Mouse (Mus musculus) liver, embryonic 15.5 days (tissue): ENCODE measurements around the gene Plod1. TPM values are rescaled to one million over a fixed set of nuclear protein-coding genes. Genes with fewer than 3 reads are reported as not detected.

Experiments
- ATAC-seq: fragments of 200-750 bp; cut with Nextera tagmentation; 2 replicates; pipeline ENCODE4 v1.8.0; 2017; ENCODE audit warnings: moderate number of reproducible peaks, mild to moderate bottlenecking, moderate library complexity; ENCODE audit not compliant: insufficient read depth
- H3K27ac ChIP-seq: fragments of 300-500 bp; sonication (generic); replicated peaks from 2 replicates; pipeline ENCODE4 v1.5.1; 2015; ENCODE audit warnings: mild to moderate bottlenecking, inconsistent platforms
- H3K27me3 ChIP-seq: fragments of 300-500 bp; sonication (generic); 2 replicates; pipeline ENCODE4 v1.6.1; 2015; ENCODE audit warnings: mild to moderate bottlenecking, inconsistent platforms
- H3K36me3 ChIP-seq: fragments of 300-500 bp; sonication (generic); replicated peaks from 2 replicates; pipeline ENCODE4 v1.6.1; 2015; ENCODE audit warnings: moderate library complexity, mild to moderate bottlenecking, inconsistent platforms
- H3K4me1 ChIP-seq: fragments of 300-500 bp; sonication (generic); replicated peaks from 2 replicates; pipeline ENCODE4 v1.6.1; 2015; ENCODE audit warnings: inconsistent platforms
- H3K4me2 ChIP-seq: fragments of 300-500 bp; sonication (generic); 2 replicates; pipeline ENCODE4 v1.6.1; 2015; ENCODE audit warnings: moderate library complexity, mild to moderate bottlenecking, inconsistent platforms
- H3K4me3 ChIP-seq: fragments of 300-500 bp; sonication (generic); replicated peaks from 2 replicates; pipeline ENCODE4 v1.5.1; 2015; ENCODE audit warnings: mild to moderate bottlenecking, inconsistent platforms
- H3K9ac ChIP-seq: fragments of 300-500 bp; sonication (generic); 2 replicates; pipeline ENCODE4 v1.6.1; 2015; ENCODE audit warnings: moderate library complexity, mild to moderate bottlenecking, inconsistent platforms
- H3K9me3 ChIP-seq: fragments of 300-500 bp; sonication (generic); replicated peaks from 2 replicates; pipeline ENCODE4 v1.6.1; 2016; ENCODE audit warnings: inconsistent platforms
- WGBS: fragments of 180-500 bp; shearing (Covaris S2); methylation state at CpG from one replicate; pipeline ENCODE4 v1.1.7; 2015; ENCODE audit warnings: mixed read lengths; ENCODE audit not compliant: insufficient replicate concordance; 5-methylcytosine and 5-hydroxymethylcytosine counted together
- polyA plus RNA-seq: library from polyadenylated mRNA; unstranded; fragments of >200 nt; fragmentation: Nextera tagmentation; extraction: Ambion mirVana; gene quantifications from 2 replicates; pipeline ENCODE4 v1.2.1, GENCODE M21; 2015

Plod1 gene
- polyA plus RNA-seq, 1 experiment from 2014 or later: 29.0 TPM

DNA sequence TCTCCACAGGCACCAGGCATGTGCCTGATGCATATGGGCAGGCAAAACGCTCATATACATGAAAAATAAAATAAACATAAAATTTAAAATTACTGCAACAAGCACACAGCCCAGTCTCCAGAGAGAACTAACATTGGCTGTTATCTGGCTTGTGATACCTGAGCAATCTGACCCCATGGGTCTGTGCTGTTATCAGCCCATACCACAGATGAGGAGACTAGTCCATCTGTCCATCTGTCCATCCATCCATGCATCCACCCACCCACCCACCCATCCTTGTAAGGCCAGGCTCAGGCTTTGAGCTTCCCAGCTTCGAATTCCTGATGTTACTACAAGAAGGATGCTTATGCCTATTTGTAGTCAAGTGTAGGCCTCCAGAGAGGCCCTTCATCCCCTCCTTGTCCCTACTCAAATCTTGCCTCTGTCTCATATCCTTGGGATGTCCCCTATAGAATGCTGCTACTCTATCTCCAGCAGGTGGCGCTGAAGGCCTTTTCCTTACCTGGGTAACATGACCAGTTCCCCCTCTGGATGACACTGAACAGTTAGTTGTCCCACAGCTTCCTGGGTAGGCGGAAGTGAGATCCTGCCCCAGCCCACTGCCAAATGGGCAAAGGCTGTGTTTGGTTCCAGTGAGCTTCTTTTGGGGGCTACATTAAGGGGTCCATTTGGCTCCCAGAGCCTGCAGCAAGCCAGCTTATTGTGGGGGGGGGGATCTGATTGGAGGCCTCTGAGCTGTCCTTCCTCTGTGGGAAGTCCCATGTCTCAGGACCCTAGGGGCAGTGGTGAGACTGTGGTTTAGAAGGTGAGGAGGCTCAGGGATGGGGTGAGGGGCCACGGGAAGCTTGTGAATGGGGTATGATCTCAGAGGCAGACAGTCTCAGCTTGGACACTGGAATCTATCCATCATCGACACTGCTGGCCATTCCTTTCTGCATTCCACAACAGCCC lies 23.6 kb upstream of the Plod1 start:
- 28% methylated on average over 6 of the region's 6 CpGs for WGBS
- no peaks in the 10 kb centered on the region for H3K27me3 ChIP-seq
- no peak overlapping the region for H3K9ac ChIP-seq
- 0 out of 2 replicates have a peak, but pooled peaks have one; percentile 14 for ATAC-seq
- no peak overlapping the region for H3K4me3 ChIP-seq
- no peaks in the 10 kb centered on the region for H3K9me3 ChIP-seq
- no peaks in the 10 kb centered on the region for H3K4me1 ChIP-seq
- no peak overlapping the region for H3K27ac ChIP-seq
- no peak overlapping the region for H3K4me2 ChIP-seq
- no peaks in the 10 kb centered on the region for H3K36me3 ChIP-seq

DNA sequence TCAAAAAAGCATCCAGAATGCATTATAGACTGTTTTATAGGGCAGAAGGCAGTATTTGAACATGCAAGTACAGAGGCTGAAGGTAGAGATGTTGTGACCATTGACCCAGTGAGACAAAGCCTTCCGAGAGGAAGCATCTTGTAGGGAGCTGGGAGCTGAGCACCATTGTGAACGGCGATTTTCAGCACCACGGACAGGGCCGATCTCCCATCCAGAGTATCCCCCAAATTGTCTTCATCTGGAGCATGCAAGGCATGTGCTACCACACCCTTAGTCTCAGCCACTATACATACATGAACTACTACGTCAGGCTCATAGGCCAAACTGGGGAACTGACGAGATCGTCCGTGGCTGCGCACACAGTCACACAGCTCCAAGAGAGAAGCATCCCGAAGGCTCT lies 20.6 kb upstream of the Plod1 start:
- H3K9me3 ChIP-seq: no peaks in the 10 kb centered on the region
- no peak overlapping the region for H3K4me2 ChIP-seq
- no peaks in the 10 kb centered on the region for H3K27me3 ChIP-seq
- H3K4me1 ChIP-seq: no peaks in the 10 kb centered on the region
- H3K27ac ChIP-seq: no peak overlapping the region
- no peak for ATAC-seq
- WGBS: 31% methylated on average over 11 of the region's 11 CpGs
- H3K4me3 ChIP-seq: no peak overlapping the region
- no peak overlapping the region for H3K9ac ChIP-seq
- H3K36me3 ChIP-seq: no peaks in the 10 kb centered on the region

DNA sequence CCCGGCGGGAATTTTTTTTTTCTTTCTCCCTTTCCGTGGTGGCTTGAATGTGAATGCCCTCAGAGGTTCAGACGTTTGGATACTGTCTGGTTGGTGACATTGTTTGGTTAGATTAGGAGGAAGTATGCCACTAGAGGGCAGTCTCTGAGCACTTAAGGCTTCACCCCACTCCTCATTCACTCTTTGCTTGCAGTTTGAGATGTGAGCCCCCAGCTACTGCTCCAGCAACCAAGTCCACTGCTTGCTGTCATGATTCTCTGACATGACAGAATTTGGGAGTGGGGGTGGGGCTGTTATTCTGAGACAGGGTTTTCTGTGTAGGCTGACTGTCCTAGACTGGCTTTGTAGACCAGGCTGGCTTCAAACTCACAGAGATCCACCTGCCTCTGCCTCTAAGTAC lies 17.0 kb upstream of the Plod1 start:
- H3K4me3 ChIP-seq: no peak overlapping the region
- H3K27me3 ChIP-seq: no peaks in the 10 kb centered on the region
- no peaks in the 10 kb centered on the region for H3K9me3 ChIP-seq
- 6% methylated on average over 4 of the region's 4 CpGs for whole genome bisulfite sequencing
- 0 out of 2 replicates have a peak, but pooled peaks have one; percentile 18 for ATAC-seq
- H3K4me2 ChIP-seq: no peak overlapping the region
- H3K36me3 ChIP-seq: peaks cover 2% of the 10 kb centered on the region
- H3K27ac ChIP-seq: no peak overlapping the region
- no peak overlapping the region for H3K9ac ChIP-seq
- no peaks in the 10 kb centered on the region for H3K4me1 ChIP-seq

DNA sequence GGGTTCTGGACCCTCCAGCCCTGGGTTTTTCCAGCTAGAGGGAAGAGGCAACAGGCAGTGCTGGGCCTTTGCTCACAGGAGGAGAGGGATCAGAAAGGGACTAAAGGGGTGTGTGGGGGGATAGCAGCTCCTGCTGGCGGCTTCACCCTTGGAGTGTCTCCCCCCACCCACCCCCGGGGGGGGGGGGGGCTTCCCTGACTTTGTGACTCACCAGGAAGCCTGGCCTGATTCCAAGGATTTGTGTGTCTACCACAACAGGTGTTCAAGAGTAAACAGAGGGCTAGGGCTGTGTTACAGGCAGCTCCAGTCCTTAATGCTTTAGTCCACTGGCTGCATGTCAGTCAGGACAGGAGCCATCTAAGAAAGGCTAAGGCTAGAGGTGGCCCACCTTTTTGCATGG lies 10.9 kb upstream of the Plod1 start:
- peaks cover 56% of the 10 kb centered on the region for H3K36me3 ChIP-seq
- no peak for ATAC-seq
- 67% methylated on average over 2 of the region's 2 CpGs for WGBS
- no peaks in the 10 kb centered on the region for H3K27me3 ChIP-seq
- H3K4me3 ChIP-seq: no peak overlapping the region
- H3K27ac ChIP-seq: no peak overlapping the region
- H3K4me1 ChIP-seq: peaks cover 15% of the 10 kb centered on the region
- no peak overlapping the region for H3K4me2 ChIP-seq
- no peaks in the 10 kb centered on the region for H3K9me3 ChIP-seq
- no peak overlapping the region for H3K9ac ChIP-seq

DNA sequence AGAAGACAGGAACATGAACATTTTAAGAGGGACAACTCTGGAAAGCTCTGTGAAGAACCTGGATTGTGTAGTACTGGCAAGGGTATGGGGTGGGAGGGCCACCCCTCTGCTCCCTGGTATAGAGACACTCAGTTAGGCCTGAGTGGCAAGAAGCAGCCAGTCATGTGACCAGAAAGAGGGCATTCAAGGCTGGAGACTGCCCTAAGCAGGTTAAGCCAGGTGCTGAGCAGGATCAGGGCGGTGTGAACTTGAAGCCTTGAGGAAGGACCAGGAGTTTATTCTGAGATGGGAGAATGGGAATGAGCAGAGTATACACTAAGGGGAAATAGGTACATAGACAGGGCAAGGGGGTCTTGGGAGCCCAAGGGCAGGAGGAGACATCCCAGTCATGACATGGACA lies 6.4 kb upstream of the Plod1 start:
- 94% methylated on average over 1 of the region's 1 CpGs for whole genome bisulfite sequencing
- no peaks in the 10 kb centered on the region for H3K9me3 ChIP-seq
- ATAC-seq: no peak
- no peak overlapping the region for H3K9ac ChIP-seq
- H3K4me1 ChIP-seq: peaks cover 43% of the 10 kb centered on the region
- peaks cover 51% of the 10 kb centered on the region for H3K36me3 ChIP-seq
- peaks cover 4% of the 10 kb centered on the region; the same call in 1 of the 2 replicates for H3K27me3 ChIP-seq
- peak overlapping the region; percentile 98 for H3K4me2 ChIP-seq
- H3K27ac ChIP-seq: no peak overlapping the region
- peak overlapping the region; percentile 86 for H3K4me3 ChIP-seq

DNA sequence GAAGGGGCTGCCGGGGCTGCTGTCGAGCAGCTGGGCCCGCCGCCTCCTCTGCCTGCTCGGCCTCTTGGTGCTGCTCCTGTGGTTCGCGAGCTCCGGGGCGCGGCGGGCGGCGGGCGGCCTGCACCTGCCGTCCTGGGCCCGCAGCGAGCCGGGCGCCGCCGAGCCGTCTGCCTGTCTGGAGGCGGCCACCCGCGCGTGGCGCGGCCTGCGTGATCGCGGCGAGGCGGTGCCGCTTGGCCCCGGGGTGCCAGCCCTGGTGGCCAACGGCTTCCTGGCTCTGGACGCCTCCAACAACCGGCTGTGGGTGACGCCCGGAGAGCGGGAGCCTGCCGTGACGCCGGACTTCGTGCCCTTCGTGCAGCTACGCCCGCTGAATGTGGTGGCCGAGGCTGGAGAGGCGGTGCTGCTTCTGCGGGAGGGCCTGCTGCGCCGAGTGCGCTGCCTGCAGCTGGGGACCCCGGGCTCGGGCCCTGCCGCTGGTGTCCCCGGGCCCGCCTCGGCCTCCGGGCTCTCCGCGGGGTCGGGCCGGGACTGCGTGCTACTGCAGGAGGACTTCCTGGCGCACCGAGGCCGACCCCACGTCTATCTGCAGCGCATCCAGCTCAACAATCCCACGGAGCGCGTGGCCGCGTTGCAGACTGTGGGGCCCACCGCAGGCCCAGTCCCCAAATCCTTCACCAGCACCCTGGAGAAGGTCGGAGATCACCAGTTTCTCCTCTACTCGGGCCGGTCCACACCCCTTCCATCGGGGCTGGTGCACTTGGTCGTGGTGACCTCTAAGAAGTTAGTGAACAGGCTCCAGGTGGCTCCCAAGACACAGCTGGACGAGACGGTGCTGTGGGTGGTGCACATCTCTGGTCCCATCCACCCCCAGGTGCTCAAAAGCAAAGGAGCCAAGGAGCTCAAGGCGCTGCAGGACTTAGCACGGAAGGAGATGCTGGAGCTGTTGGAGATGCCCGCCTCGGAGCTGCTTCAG lies 4.8 kb upstream of the Plod1 start:
- Histone ChIP-seq H3K4me2 (peak overlapping the region; percentile 98), H3K27ac (peak overlapping the region; percentile 86), H3K9ac (peak overlapping the region; percentile 84), H3K9me3 (no peaks in the 10 kb centered on the region), H3K36me3 (peaks cover 36% of the 10 kb centered on the region), H3K4me3 (peak overlapping the region; percentile 86), H3K4me1 (peaks cover 49% of the 10 kb centered on the region), H3K27me3 (peaks cover 15% of the 10 kb centered on the region; the same call in 1 of the 2 replicates)
- ATAC-seq: peak; percentile 74
- 4% methylated on average over 88 of the region's 88 CpGs for WGBS

DNA sequence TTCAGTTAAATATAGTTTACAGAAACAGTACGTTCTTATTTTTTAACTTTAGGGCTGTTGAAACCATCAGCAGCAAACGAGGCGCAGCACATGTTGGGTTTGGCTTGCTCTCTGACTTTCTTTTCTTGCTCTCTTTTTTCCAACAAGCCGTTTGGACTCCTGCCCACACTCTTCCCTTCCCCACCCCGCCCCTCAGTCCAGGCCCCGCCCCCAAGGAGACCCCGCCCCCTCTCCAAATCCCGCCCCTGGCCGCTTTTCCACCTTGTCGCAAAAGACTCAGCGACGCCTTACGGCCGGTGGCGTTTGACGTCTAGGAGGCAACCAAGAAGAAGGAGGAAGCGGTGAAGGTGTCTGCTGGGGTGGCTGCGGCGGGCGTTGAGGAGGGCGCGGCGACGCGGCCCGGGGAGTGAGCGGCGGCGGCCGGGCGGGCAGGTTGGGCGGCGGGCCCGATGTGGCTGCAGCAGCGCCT lies 4.0 kb upstream of the Plod1 start, which contains the start of gene 2510039O18Rik:
Gene 2510039O18Rik, plus strand, starts transcription at position 320 of the 469 bp plus-strand sequence.
- Histone ChIP-seq H3K27me3 (peaks cover 23% of the 10 kb centered on the region; the same call in 1 of the 2 replicates), H3K4me2 (peak within 1 kb of the TSS; percentile 98), H3K9me3 (no peaks in the 10 kb centered on the region), H3K36me3 (peaks cover 29% of the 10 kb centered on the region), H3K9ac (peak within 1 kb of the TSS; percentile 84), H3K4me1 (peaks cover 54% of the 10 kb centered on the region), H3K4me3 (peak within 1 kb of the TSS; percentile 86), H3K27ac (peak within 1 kb of the TSS; percentile 86)
- ATAC-seq: peak; percentile 78
- 1% methylated on average over 34 of the region's 35 CpGs for WGBS

DNA sequence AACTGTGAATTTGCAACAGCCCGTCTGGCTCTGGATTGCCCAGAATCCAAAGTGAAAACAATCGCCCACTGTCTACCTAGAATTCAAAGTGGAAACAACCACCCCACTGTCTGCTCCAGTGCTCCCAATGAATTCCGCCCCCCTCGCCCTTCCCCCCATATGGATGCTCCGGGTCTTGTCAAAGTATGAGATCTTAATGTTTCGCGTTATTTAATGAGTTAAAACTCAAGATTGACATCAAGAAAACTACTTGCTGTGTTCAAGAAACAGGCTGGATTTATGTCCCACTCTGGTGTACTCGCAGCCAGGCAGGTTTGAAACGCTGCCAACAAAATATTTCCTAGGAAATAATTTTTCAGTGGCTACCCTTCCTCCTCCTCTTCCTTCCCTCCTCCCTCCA lies 3.5 kb upstream of the Plod1 start:
- Histone ChIP-seq H3K4me1 (peaks cover 57% of the 10 kb centered on the region), H3K27me3 (peaks cover 27% of the 10 kb centered on the region; the same call in 1 of the 2 replicates), H3K27ac (0 out of 2 replicates have a peak overlapping the region, but pooled peaks have one; percentile 14), H3K9me3 (no peaks in the 10 kb centered on the region), H3K36me3 (peaks cover 24% of the 10 kb centered on the region), H3K9ac (no peak overlapping the region), H3K4me2 (peak overlapping the region; percentile 98), H3K4me3 (peak overlapping the region; percentile 86)
- 56% methylated on average over 9 of the region's 9 CpGs for WGBS
- ATAC-seq: no peak

DNA sequence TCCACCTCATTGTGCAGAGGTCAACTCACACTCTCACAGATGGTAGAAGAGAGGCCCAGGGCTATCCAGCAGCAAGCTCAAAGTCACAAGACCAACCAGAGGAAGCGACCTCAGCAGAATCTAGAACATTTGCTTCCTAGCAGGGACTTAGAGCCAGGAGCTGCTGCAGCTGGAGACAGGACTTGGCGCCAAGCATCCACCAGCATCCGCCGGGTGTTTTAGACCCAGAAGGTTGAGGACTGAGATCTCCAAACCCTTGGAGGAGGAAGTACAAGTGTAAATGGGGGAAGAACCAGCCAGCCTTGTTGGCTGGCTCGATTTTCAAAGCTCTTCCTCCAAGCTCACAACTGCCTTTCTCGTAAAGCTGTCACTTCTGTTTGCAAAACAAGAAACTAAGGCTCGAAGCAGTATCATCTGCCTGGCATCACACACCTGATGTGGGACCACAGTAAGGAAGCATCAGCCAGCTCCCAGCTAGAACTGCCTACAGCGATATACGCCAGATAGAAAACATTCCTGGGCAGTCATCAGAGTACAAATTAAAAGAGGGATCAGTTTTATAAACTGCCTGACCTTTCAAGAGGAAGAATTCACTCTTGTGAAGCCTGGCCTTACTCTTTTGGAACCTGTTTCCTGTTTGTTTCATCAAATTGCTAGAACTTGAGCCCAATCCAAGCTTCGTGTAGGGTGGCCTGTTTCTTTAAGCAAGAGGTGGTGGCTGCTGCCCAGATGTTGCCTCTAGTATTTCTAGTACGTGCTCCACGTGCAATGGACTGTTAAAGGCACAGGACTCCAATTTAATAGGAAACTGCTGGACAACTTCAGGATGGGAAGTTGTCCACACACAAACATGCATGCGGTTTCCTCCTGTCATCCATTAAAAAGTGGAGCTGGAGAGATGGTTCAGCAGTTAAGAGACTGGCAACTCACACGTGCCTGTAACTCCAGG lies 1.9 kb upstream of the Plod1 start:
- Histone ChIP-seq H3K27ac (peak overlapping the region; percentile 2; the same call in 1 of the 2 replicates), H3K9ac (no peak overlapping the region), H3K4me1 (peaks cover 59% of the 10 kb centered on the region)

DNA sequence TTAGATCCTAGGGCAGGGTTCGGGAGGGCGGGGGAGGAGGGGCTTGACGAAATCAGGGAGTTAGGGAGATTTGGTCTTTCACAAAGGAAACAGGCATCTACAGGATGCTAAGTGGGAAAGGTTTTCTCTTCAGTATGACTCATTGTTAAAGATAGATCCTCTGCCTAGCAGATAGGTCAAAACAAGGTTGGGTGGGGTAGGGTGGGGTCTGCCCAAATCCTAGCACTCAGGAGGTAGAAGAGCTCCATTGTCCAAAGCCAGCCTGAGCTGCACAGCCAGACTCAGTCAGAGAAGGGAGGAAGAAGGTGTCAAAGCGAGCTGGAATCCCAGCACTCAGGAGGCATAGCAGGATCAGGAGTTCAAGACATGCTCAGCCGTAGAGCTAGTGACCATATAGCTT lies 919 bp upstream of the Plod1 start:
- H3K4me1 ChIP-seq: peaks cover 49% of the 10 kb centered on the region
- WGBS: 54% methylated on average over 5 of the region's 5 CpGs
- no peak overlapping the region; the same call in 1 of the 2 replicates for H3K27ac ChIP-seq

More for the DNA sequence above, 1.9 kb upstream of the Plod1 start:
- H3K4me2 ChIP-seq: no peak overlapping the region
- no peak overlapping the region for H3K4me3 ChIP-seq
- 34% methylated on average over 14 of the region's 14 CpGs for WGBS
- no peak for ATAC-seq
- H3K27me3 ChIP-seq: peaks cover 30% of the 10 kb centered on the region; the same call in 1 of the 2 replicates
- no peaks in the 10 kb centered on the region for H3K9me3 ChIP-seq
- 0 out of 2 replicates have a peak, but pooled peaks cover 8% of the 10 kb centered on the region for H3K36me3 ChIP-seq

More for the DNA sequence above, 919 bp upstream of the Plod1 start:
- Histone ChIP-seq H3K9me3 (no peaks in the 10 kb centered on the region), H3K36me3 (no peaks in the 10 kb centered on the region), H3K27me3 (peaks cover 30% of the 10 kb centered on the region; the same call in 1 of the 2 replicates), H3K4me2 (0 out of 2 replicates have a peak overlapping the region, but pooled peaks have one; percentile 90), H3K4me3 (no peak overlapping the region), H3K9ac (no peak overlapping the region)
- no peak for ATAC-seq
